ENCODE assay signal across 8 mouse cellular contexts in genomic region chr10:126900821-126901487, GRCm38 (mm10). TPM values are rescaled to one million over a fixed set of nuclear protein-coding genes. Genes with fewer than 3 reads are reported as not detected.
DNase-seq lines count a peak whose midpoint lies in the region; ATAC-seq lines count a peak whose summit lies in the region.

Atp23 (minus strand) TSS chr10:126901355.

- H3K27me3 ChIP-seq in hindbrain, embryonic 16.5 days (replicated peaks; ENCODE audit: control insufficient read depth, insufficient read depth, low read length), result no peaks in the 10 kb centered on the region

- H3K9ac ChIP-seq in hindbrain, embryonic 16.5 days (ENCODE audit: low read depth, low read length), result peak within 1 kb of the TSS; percentile 73

- 0 out of 2 replicates have a peak, but pooled peaks cover 2% of the 10 kb centered on the region for H3K36me3 ChIP-seq in hindbrain, embryonic 16.5 days (ENCODE audit: control insufficient read depth, insufficient read depth, low read length)

- DNase-seq in WW6 (ENCODE audit: low read depth, low spot score), result peak; percentile 58
- peak; percentile 83 to 94 for DNase-seq in cerebellum, postnatal 4 days (ENCODE audit: low spot score in 2 of 2)
- peak; percentile 94 for DNase-seq in gastrocnemius, adult 18-20 months (ENCODE audit: low spot score)
- peak; percentile 76 for DNase-seq in left cerebral cortex, adult 11 months (ENCODE audit: low spot score)
- peak; percentile 93 for DNase-seq in lung, postnatal 36 days
- peak; percentile 94 for DNase-seq in retina, embryonic 14.5 days (ENCODE audit: low spot score)
- DNase-seq in thymus, postnatal 36 days, result peak; percentile 90 to 94

- peak within 1 kb of the TSS; percentile 61 for H3K4me3 ChIP-seq in hindbrain, embryonic 16.5 days (ENCODE audit: low read length)

- no peaks in the 10 kb centered on the region for H3K9me3 ChIP-seq in hindbrain, embryonic 16.5 days (ENCODE audit: control insufficient read depth, low read length)

- 0% methylated on average over 43 of the region's 56 CpGs for WGBS in hindbrain, embryonic 16.5 days

- peaks cover 2% of the 10 kb centered on the region for H3K4me1 ChIP-seq in hindbrain, embryonic 16.5 days (ENCODE audit: control insufficient read depth, insufficient read depth, low read depth, low read length)

- peak within 1 kb of the TSS; percentile 95 for H3K4me2 ChIP-seq in hindbrain, embryonic 16.5 days (ENCODE audit: low read length)

- H3K27ac ChIP-seq in hindbrain, embryonic 16.5 days (ENCODE audit: low read depth, low read length), result peak within 1 kb of the TSS; percentile 57

- ATAC-seq in hindbrain, embryonic 16.5 days, result peak; percentile 83

RNA-seq across cellular contexts. Expression of gene Atp23, which starts in this region (rescaled TPM):
- 1 to 10 TPM; 1.5 to 1.6 TPM for total RNA-seq in gastrocnemius, adult 18-20 months (2021)
- polyA plus RNA-seq in hindbrain, embryonic 16.5 days (2015; fragmentation: Nextera tagmentation; extraction: Ambion mirVana), result 14.5 and 17.2 TPM in 2 replicates

Comparison
In these comparisons a context has a peak if more than half of its experiments do, and no peak if none do; other contexts are left out.
1. Peak in every context shown above with its lines: DNase-seq, ATAC-seq, H3K4me3 ChIP-seq and H3K27ac ChIP-seq.